Mouse (Mus musculus): ENCODE measurements at regions not wholly inside any gene's neighbourhood (a gene's known extent, or its start where the extent isn't known, plus 50 kb on each side); places are given as distances from the start of the nearest gene placed in this dataset.
A peak's percentile ranks its signal among the peaks of the same experiment; 100 is the strongest.

GRCm38 (mm10) chr3:144011456-144012025 lies 193.5 kb downstream of the Lmo4 start:
- no peak for ATAC-seq
- Histone ChIP-seq H3K9ac (ENCODE audit: low read depth, low read length) (no peak overlapping the region), H3K27ac (ENCODE audit: low read length) (no peak overlapping the region), H3K4me3 (ENCODE audit: low read depth, low read length) (no peak overlapping the region), H3K27me3 (ENCODE audit: control insufficient read depth, insufficient read depth, low read depth, low read length) (no peaks in the 10 kb centered on the region), H3K9me3 (replicated peaks; ENCODE audit: control insufficient read depth, low read length, poor library complexity, severe bottlenecking) (no peaks in the 10 kb centered on the region), H3K36me3 (ENCODE audit: control insufficient read depth, insufficient read depth, low read length) (no peaks in the 10 kb centered on the region), H3K4me2 (ENCODE audit: low read length) (no peak overlapping the region), H3K4me1 (ENCODE audit: control insufficient read depth, insufficient read depth, low read length) (peaks cover 3% of the 10 kb centered on the region; the same call in 1 of the 2 replicates)
- 70% methylated on average over 12 of the region's 12 CpGs for WGBS

GRCm38 (mm10) chr3:144010558-144010957 lies 194.5 kb downstream of the Lmo4 start:
- ATAC-seq: 0 out of 2 replicates have a peak, but pooled peaks have one; percentile 44
- no peak overlapping the region for H3K9ac ChIP-seq (ENCODE audit: low read depth, low read length)

GRCm38 (mm10) chr3:144007111-144007619 lies 197.9 kb downstream of the Lmo4 start:
- H3K4me2 ChIP-seq (ENCODE audit: low read length): no peak overlapping the region
- 35% methylated on average over 4 of the region's 4 CpGs for WGBS
- no peak for ATAC-seq
- H3K9me3 ChIP-seq (replicated peaks; ENCODE audit: control insufficient read depth, low read length, poor library complexity, severe bottlenecking): no peaks in the 10 kb centered on the region
- no peaks in the 10 kb centered on the region for H3K4me1 ChIP-seq (ENCODE audit: control insufficient read depth, insufficient read depth, low read length)
- no peaks in the 10 kb centered on the region for H3K27me3 ChIP-seq (ENCODE audit: control insufficient read depth, insufficient read depth, low read depth, low read length)
- no peak overlapping the region for H3K9ac ChIP-seq (ENCODE audit: low read depth, low read length)
- no peak overlapping the region for H3K4me3 ChIP-seq (ENCODE audit: low read depth, low read length)
- H3K27ac ChIP-seq (ENCODE audit: low read length): no peak overlapping the region
- H3K36me3 ChIP-seq (ENCODE audit: control insufficient read depth, insufficient read depth, low read length): no peaks in the 10 kb centered on the region

More at GRCm38 (mm10) chr3:144010558-144010957, 194.5 kb downstream of the Lmo4 start:
- Histone ChIP-seq H3K27ac (ENCODE audit: low read length) (no peak overlapping the region), H3K4me1 (ENCODE audit: control insufficient read depth, insufficient read depth, low read length) (peaks cover 3% of the 10 kb centered on the region; the same call in 1 of the 2 replicates), H3K4me3 (ENCODE audit: low read depth, low read length) (no peak overlapping the region), H3K36me3 (ENCODE audit: control insufficient read depth, insufficient read depth, low read length) (no peaks in the 10 kb centered on the region), H3K9me3 (replicated peaks; ENCODE audit: control insufficient read depth, low read length, poor library complexity, severe bottlenecking) (no peaks in the 10 kb centered on the region), H3K27me3 (ENCODE audit: control insufficient read depth, insufficient read depth, low read depth, low read length) (no peaks in the 10 kb centered on the region), H3K4me2 (ENCODE audit: low read length) (no peak overlapping the region)
- 47% methylated on average over 6 of the region's 6 CpGs for WGBS

- no peak overlapping the region for H3K27ac ChIP-seq (ENCODE audit: low read length)
- H3K27me3 ChIP-seq (ENCODE audit: control insufficient read depth, insufficient read depth, low read depth, low read length): no peaks in the 10 kb centered on the region
- H3K4me1 ChIP-seq (ENCODE audit: control insufficient read depth, insufficient read depth, low read length): no peaks in the 10 kb centered on the region
- no peak overlapping the region for H3K4me3 ChIP-seq (ENCODE audit: low read depth, low read length)
- no peak for ATAC-seq
- H3K4me2 ChIP-seq (ENCODE audit: low read length): no peak overlapping the region
- H3K36me3 ChIP-seq (ENCODE audit: control insufficient read depth, insufficient read depth, low read length): no peaks in the 10 kb centered on the region
- 67% methylated on average over 8 of the region's 8 CpGs for WGBS
- no peak overlapping the region for H3K9ac ChIP-seq (ENCODE audit: low read depth, low read length)
- H3K9me3 ChIP-seq (replicated peaks; ENCODE audit: control insufficient read depth, low read length, poor library complexity, severe bottlenecking): no peaks in the 10 kb centered on the region
These were observed 207.1 kb downstream of the Lmo4 start for GRCm38 (mm10) chr3:143997909-143998308.

GRCm38 (mm10) chr3:143995045-143995444 lies 210.0 kb downstream of the Lmo4 start:
- Histone ChIP-seq H3K27me3 (ENCODE audit: control insufficient read depth, insufficient read depth, low read depth, low read length) (no peaks in the 10 kb centered on the region), H3K4me3 (ENCODE audit: low read depth, low read length) (no peak overlapping the region), H3K9me3 (replicated peaks; ENCODE audit: control insufficient read depth, low read length, poor library complexity, severe bottlenecking) (no peaks in the 10 kb centered on the region), H3K27ac (ENCODE audit: low read length) (no peak overlapping the region), H3K4me2 (ENCODE audit: low read length) (no peak overlapping the region), H3K9ac (ENCODE audit: low read depth, low read length) (no peak overlapping the region), H3K4me1 (ENCODE audit: control insufficient read depth, insufficient read depth, low read length) (no peaks in the 10 kb centered on the region), H3K36me3 (ENCODE audit: control insufficient read depth, insufficient read depth, low read length) (no peaks in the 10 kb centered on the region)
- peak; percentile 32; the same call in 1 of the 2 replicates for ATAC-seq
- 87% methylated on average over 3 of the region's 3 CpGs for WGBS

- no peak overlapping the region for H3K9ac ChIP-seq (ENCODE audit: low read depth, low read length)
- no peak overlapping the region for H3K27ac ChIP-seq (ENCODE audit: low read length)
- no peaks in the 10 kb centered on the region for H3K36me3 ChIP-seq (ENCODE audit: control insufficient read depth, insufficient read depth, low read length)
- no peak overlapping the region for H3K4me3 ChIP-seq (ENCODE audit: low read depth, low read length)
- ATAC-seq: no peak
- H3K27me3 ChIP-seq (ENCODE audit: control insufficient read depth, insufficient read depth, low read depth, low read length): no peaks in the 10 kb centered on the region
- H3K9me3 ChIP-seq (replicated peaks; ENCODE audit: control insufficient read depth, low read length, poor library complexity, severe bottlenecking): no peaks in the 10 kb centered on the region; the same call in 1 of the 2 replicates
- H3K4me1 ChIP-seq (ENCODE audit: control insufficient read depth, insufficient read depth, low read length): no peaks in the 10 kb centered on the region
- H3K4me2 ChIP-seq (ENCODE audit: low read length): no peak overlapping the region
- 91% methylated on average over 4 of the region's 4 CpGs for WGBS
These were observed 216.0 kb downstream of the Lmo4 start for GRCm38 (mm10) chr3:143988991-143989390.

- H3K27ac ChIP-seq (ENCODE audit: low read length): no peak overlapping the region
- ATAC-seq: no peak
- WGBS: 93% methylated on average over 5 of the region's 5 CpGs
- H3K4me3 ChIP-seq (ENCODE audit: low read depth, low read length): no peak overlapping the region
- no peaks in the 10 kb centered on the region; the same call in 1 of the 2 replicates for H3K9me3 ChIP-seq (replicated peaks; ENCODE audit: control insufficient read depth, low read length, poor library complexity, severe bottlenecking)
- no peak overlapping the region for H3K4me2 ChIP-seq (ENCODE audit: low read length)
- no peaks in the 10 kb centered on the region for H3K27me3 ChIP-seq (ENCODE audit: control insufficient read depth, insufficient read depth, low read depth, low read length)
- no peaks in the 10 kb centered on the region for H3K4me1 ChIP-seq (ENCODE audit: control insufficient read depth, insufficient read depth, low read length)
- no peak overlapping the region for H3K9ac ChIP-seq (ENCODE audit: low read depth, low read length)
- no peaks in the 10 kb centered on the region for H3K36me3 ChIP-seq (ENCODE audit: control insufficient read depth, insufficient read depth, low read length)
These were observed 217.0 kb downstream of the Lmo4 start for GRCm38 (mm10) chr3:143988037-143988436.

GRCm38 (mm10) chr3:143986798-143987197 lies 218.2 kb downstream of the Lmo4 start:
- no peaks in the 10 kb centered on the region; the same call in 1 of the 2 replicates for H3K9me3 ChIP-seq (replicated peaks; ENCODE audit: control insufficient read depth, low read length, poor library complexity, severe bottlenecking)
- H3K9ac ChIP-seq (ENCODE audit: low read depth, low read length): no peak overlapping the region
- no peaks in the 10 kb centered on the region for H3K27me3 ChIP-seq (ENCODE audit: control insufficient read depth, insufficient read depth, low read depth, low read length)
- no peak overlapping the region for H3K4me3 ChIP-seq (ENCODE audit: low read depth, low read length)
- ATAC-seq: no peak
- no peaks in the 10 kb centered on the region for H3K4me1 ChIP-seq (ENCODE audit: control insufficient read depth, insufficient read depth, low read length)
- no peaks in the 10 kb centered on the region for H3K36me3 ChIP-seq (ENCODE audit: control insufficient read depth, insufficient read depth, low read length)
- H3K4me2 ChIP-seq (ENCODE audit: low read length): no peak overlapping the region
- 96% methylated on average over 2 of the region's 2 CpGs for WGBS
- no peak overlapping the region for H3K27ac ChIP-seq (ENCODE audit: low read length)

- Histone ChIP-seq H3K4me3 (ENCODE audit: low read depth, low read length) (no peak overlapping the region), H3K9me3 (replicated peaks; ENCODE audit: control insufficient read depth, low read length, poor library complexity, severe bottlenecking) (no peaks in the 10 kb centered on the region; the same call in 1 of the 2 replicates), H3K27me3 (ENCODE audit: control insufficient read depth, insufficient read depth, low read depth, low read length) (no peaks in the 10 kb centered on the region), H3K9ac (ENCODE audit: low read depth, low read length) (no peak overlapping the region), H3K4me1 (ENCODE audit: control insufficient read depth, insufficient read depth, low read length) (no peaks in the 10 kb centered on the region), H3K36me3 (ENCODE audit: control insufficient read depth, insufficient read depth, low read length) (no peaks in the 10 kb centered on the region), H3K27ac (ENCODE audit: low read length) (no peak overlapping the region), H3K4me2 (ENCODE audit: low read length) (no peak overlapping the region)
- no peak for ATAC-seq
- WGBS: 63% methylated on average over 5 of the region's 5 CpGs
These were observed 218.9 kb downstream of the Lmo4 start for GRCm38 (mm10) chr3:143986200-143986506.
